Mouse (Mus musculus) heart, adult 2 months (tissue): ENCODE results near the gene Borcs7. TPM values are rescaled to one million over a fixed set of nuclear protein-coding genes. Genes with fewer than 3 reads are reported as not detected.
A peak's percentile ranks its signal among the peaks of the same experiment; 100 is the strongest.

Source experiments
- DNase-seq, 2 experiments: peaks; one replicate each; pipeline ENCODE4 v3.0.0; 2021
- H3K27ac ChIP-seq: fragments of 200-600 bp; 2 replicates; pipeline ENCODE4 v1.8.1; 2022
- H3K27me3 ChIP-seq: fragments of 200-500 bp; 2 replicates; pipeline ENCODE4 v1.6.1; 2012; ENCODE audit warnings: mild to moderate bottlenecking, low read length, inconsistent platforms, mixed read lengths; ENCODE audit not compliant: control insufficient read depth, insufficient read depth
- H3K36me3 ChIP-seq: fragments of 200-500 bp; 2 replicates; pipeline ENCODE4 v1.6.1; 2012; ENCODE audit warnings: low read length, inconsistent platforms; ENCODE audit not compliant: control insufficient read depth, insufficient read depth
- H3K4me1 ChIP-seq: fragments of 200-500 bp; 2 replicates; pipeline ENCODE4 v1.6.1; 2011; ENCODE audit warnings: low read length; ENCODE audit not compliant: control insufficient read depth, insufficient read depth
- H3K4me3 ChIP-seq: fragments of 200-600 bp; 2 replicates; pipeline ENCODE4 v1.8.1; 2022
- H3K79me2 ChIP-seq: fragments of 200-500 bp; replicated peaks from 2 replicates; pipeline ENCODE4 v1.6.1; 2012; ENCODE audit warnings: mild to moderate bottlenecking, inconsistent platforms, low read length, moderate library complexity, mixed read lengths; ENCODE audit not compliant: control insufficient read depth, insufficient read depth
- H3K9ac ChIP-seq: fragments of 200-500 bp; 2 replicates; pipeline ENCODE4 v1.6.1; 2012; ENCODE audit warnings: low read depth, mild to moderate bottlenecking, control low read depth, inconsistent platforms, low read length, mixed read lengths
- CTCF ChIP-seq: fragments of 200-600 bp; IDR thresholded peaks from 2 replicates; pipeline ENCODE4 v1.8.1; 2022; ENCODE audit warnings: antibody characterized with exemption, mild to moderate bottlenecking, moderate library complexity
- EP300 ChIP-seq: fragments of 200-500 bp; IDR thresholded peaks from 2 replicates; pipeline ENCODE4 v1.6.1; 2011; ENCODE audit warnings: low read depth, low read length, control low read depth; ENCODE audit not compliant: insufficient read depth
- POLR2A ChIP-seq: fragments of 200-500 bp; IDR thresholded peaks from 2 replicates; pipeline ENCODE4 v1.6.1; 2011; ENCODE audit warnings: mild to moderate bottlenecking, low read depth, low read length, control low read depth; ENCODE audit not compliant: insufficient read depth
- WGBS: fragments of 180-500 bp; shearing (Covaris S2); methylation state at CpG from one replicate; pipeline ENCODE4 v1.1.7; 2018; 5-methylcytosine and 5-hydroxymethylcytosine counted together
- intact Hi-C: fragments of 180-260 bp; cut with DNase I; formaldehyde crosslinking; loops from one replicate; pipeline ENCODE4 v1.15.1; 2025
- long read RNA-seq: library from polyadenylated mRNA; stranded (forward); transcript quantifications from one replicate; pipeline ENCODE4 v2.0.0, GENCODE M21; 2021
- polyA plus RNA-seq: library from polyadenylated mRNA; depleted of rRNA; stranded (reverse); fragments of >200 nt; gene quantifications from 2 replicates; pipeline ENCODE4 v1.2.3, GENCODE M21; 2012; rRNA removed
- total RNA-seq, 2 experiments: library from RNA; stranded (reverse); gene quantifications; 2 replicates each; pipeline ENCODE4 v1.2.3; 2021

Borcs7 gene
- total RNA-seq, result 1 to 10 TPM; 7.1 to 7.8 TPM
- 4.7 and 8.7 TPM in 2 replicates for polyA plus RNA-seq
- long read RNA-seq, transcript Borcs7-201 (5 exons, 2,176 nt), result major isoform, 11 of 13 reads
- long read RNA-seq, partial matches to known transcripts, result 0 of 13 reads
- long read RNA-seq, other reads (novel, unspliced or antisense), result 2 of 13 reads

GRCm38 (mm10) chr19:46689460-46690372 is at the start of gene Borcs7:
TSS of gene Borcs7 (plus strand) at chr19:46689906.
- 0 out of 2 replicates have a peak, but pooled peaks have one; percentile 7 for TF ChIP-seq EP300
- TF ChIP-seq CTCF, result no peak
- DNase-seq, result peak; percentile 92 to 93
- peaks cover 2% of the 10 kb centered on the region for H3K4me1 ChIP-seq
- intact Hi-C loops, result loop anchor here (1.0 kb wide), 1 partner anchor 16 kb away; no protein-coding TSS in a partner anchor
- WGBS, result 2% methylated on average over 44 of the region's 44 CpGs
- no peaks in the 10 kb centered on the region for H3K36me3 ChIP-seq
- H3K4me3 ChIP-seq, result peak within 1 kb of the TSS; percentile 93
- peak within 1 kb of the TSS; percentile 81 for H3K9ac ChIP-seq
- H3K27ac ChIP-seq, result peak within 1 kb of the TSS; percentile 95
- 0 out of 2 replicates have a peak, but pooled peaks cover 1% of the 10 kb centered on the region for H3K79me2 ChIP-seq
- no peaks in the 10 kb centered on the region for H3K27me3 ChIP-seq

GRCm38 (mm10) chr19:46640780-46641179 is 48.9 kb upstream of the Borcs7 start:
- H3K36me3 ChIP-seq, result peaks cover 5% of the 10 kb centered on the region
- H3K79me2 ChIP-seq, result no peaks in the 10 kb centered on the region; the same call in 1 of the 2 replicates
- H3K4me3 ChIP-seq, result no peak overlapping the region
- TF ChIP-seq POLR2A, result no peak
- TF ChIP-seq EP300, result no peak
- no peak for TF ChIP-seq CTCF
- 77% methylated on average over 8 of the region's 8 CpGs for WGBS
- intact Hi-C loops, result no loop called here
- H3K9ac ChIP-seq, result no peak overlapping the region
- H3K4me1 ChIP-seq, result peaks cover 55% of the 10 kb centered on the region
- peak overlapping the region; percentile 86 for H3K27ac ChIP-seq
- H3K27me3 ChIP-seq, result no peaks in the 10 kb centered on the region
- DNase-seq, result no peak

DNA sequence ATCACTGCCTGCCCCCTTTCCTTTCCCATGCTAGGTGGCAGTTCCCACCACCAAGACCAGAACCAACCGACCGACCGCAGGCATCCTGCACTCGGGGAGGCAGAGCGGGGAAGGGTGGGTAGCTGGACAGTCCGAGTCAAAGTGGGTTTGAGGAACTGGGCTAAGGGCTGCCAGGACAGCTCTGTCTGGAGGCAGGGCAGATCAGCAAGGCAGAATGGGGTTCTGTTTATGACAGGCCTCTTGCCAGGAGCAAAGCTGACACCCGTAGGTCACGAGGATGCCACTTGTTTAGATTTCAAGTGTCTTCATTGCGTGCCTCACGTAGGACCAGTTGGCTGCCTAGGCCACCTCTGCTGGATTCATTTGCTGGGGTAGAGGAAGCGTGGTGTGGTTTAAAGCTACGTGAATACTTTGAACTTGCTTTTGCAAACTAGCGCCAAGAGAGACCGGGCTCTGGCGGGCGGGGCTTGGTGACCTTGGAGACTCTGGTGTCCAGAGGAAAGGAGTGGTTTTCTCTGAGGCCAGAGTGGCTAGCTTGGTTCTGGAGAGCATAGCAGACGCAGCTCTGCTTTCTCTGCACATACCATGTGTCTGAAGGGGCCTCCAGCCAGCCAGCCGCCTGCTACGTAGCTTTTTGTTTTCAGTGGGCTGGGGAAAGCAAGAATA is 48.2 kb upstream of the Borcs7 start:
- Histone ChIP-seq H3K4me1 (peaks cover 59% of the 10 kb centered on the region), H3K79me2 (no peaks in the 10 kb centered on the region; the same call in 1 of the 2 replicates), H3K9ac (peak overlapping the region; percentile 45), H3K4me3 (peak overlapping the region; percentile 15), H3K36me3 (peaks cover 10% of the 10 kb centered on the region), H3K27ac (peak overlapping the region; percentile 86), H3K27me3 (no peaks in the 10 kb centered on the region)
- TF ChIP-seq EP300, result 0 out of 2 replicates have a peak, but pooled peaks have one; percentile 61
- TF ChIP-seq POLR2A, result peak; percentile 43
- TF ChIP-seq CTCF, result no peak
- 16% methylated on average over 19 of the region's 19 CpGs for whole genome bisulfite sequencing
- intact Hi-C loops, result no loop called here
- peak; percentile 83 to 85 for DNase-seq

DNA sequence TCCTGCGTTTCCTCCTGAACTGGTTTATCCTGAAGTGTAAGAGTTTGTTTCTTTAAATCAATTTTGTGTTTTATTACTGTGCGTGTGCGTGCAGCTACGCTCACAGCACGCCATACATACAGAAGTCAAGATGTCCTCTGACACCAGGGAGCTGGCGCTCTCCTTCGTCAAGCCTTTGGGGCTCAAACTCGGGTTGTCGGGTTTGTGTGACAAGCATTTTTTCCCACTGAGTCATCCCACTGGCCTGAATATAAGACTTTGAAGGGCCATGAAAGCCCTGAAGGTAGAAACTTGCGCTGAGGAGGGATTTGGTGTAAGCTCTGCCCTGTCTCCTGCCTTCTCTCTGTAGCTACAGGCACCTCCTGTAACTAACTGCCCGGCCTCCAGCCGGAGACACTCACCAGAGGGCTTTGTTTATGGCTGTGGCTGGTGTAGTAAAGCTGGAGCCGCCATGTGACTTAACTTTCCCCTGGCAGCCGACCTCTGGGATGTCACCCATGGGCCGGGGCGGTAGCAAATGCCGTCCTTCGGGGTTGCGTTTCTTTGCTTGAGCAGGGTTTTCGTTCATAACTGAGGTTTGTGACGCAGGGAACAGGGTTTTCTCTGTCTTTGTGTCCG is 47.5 kb upstream of the Borcs7 start:
- H3K4me3 ChIP-seq, result peak overlapping the region; percentile 15

DNA sequence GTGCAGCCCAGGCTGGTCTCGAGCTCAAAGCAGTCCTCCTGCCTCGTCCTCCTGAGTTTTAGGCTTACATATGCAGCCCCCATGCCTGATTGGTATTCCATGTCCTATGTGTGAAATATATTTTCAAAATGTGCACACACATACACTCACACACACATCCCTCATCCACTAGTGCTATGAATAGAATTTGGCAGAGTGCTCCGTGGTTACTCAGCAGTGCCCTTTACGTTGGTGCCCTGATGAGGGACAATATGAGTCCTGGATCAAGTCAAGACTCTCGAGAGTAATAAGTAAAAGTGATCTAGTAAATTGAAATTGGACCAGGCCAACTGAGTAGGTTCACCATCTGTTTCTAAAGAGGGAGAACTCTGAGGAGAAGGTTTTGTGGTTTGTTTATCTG is 46.5 kb upstream of the Borcs7 start:
- TF ChIP-seq POLR2A (no peak), CTCF (no peak), EP300 (no peak)
- peaks cover 13% of the 10 kb centered on the region for H3K36me3 ChIP-seq
- H3K4me1 ChIP-seq, result peaks cover 63% of the 10 kb centered on the region
- no peaks in the 10 kb centered on the region for H3K27me3 ChIP-seq
- no peak overlapping the region for H3K9ac ChIP-seq
- WGBS, result 24% methylated on average over 5 of the region's 5 CpGs
- H3K4me3 ChIP-seq, result no peak overlapping the region; the same call in 1 of the 2 replicates
- peak overlapping the region; percentile 86 for H3K27ac ChIP-seq
- DNase-seq, result peak in 1 of 2 experiments; percentile 35
- intact Hi-C loops, result no loop called here
- H3K79me2 ChIP-seq, result no peaks in the 10 kb centered on the region; the same call in 1 of the 2 replicates

More for the DNA sequence above, 47.5 kb upstream of the Borcs7 start:
- peak; percentile 56 for DNase-seq
- Histone ChIP-seq H3K27ac (peak overlapping the region; percentile 86), H3K9ac (peak overlapping the region; percentile 30), H3K27me3 (no peaks in the 10 kb centered on the region), H3K4me1 (peaks cover 61% of the 10 kb centered on the region), H3K36me3 (peaks cover 13% of the 10 kb centered on the region), H3K79me2 (no peaks in the 10 kb centered on the region; the same call in 1 of the 2 replicates)
- WGBS, result 47% methylated on average over 22 of the region's 22 CpGs
- intact Hi-C loops, result no loop called here
- TF ChIP-seq CTCF, result no peak
- no peak for TF ChIP-seq POLR2A
- no peak for TF ChIP-seq EP300
